In genomic region chr13:110754548-110754947, GRCm38 (mm10) we compare ENCODE assay signal across 10 mouse cellular contexts.
DNase-seq lines count a peak whose midpoint lies in the region; ATAC-seq and TF ChIP-seq lines count a peak whose summit lies in the region.
"Had no signal": no experiment of that assay in that cellular context is flagged by ENCODE, and none has a peak within 500 bp of the region (broad histone marks: within the 10 kb centered on the region; RNA-seq: fewer than 3 reads in every experiment).

No protein-coding gene starts in this region.

- no peak overlapping the region for H3K27ac ChIP-seq in hindbrain, postnatal 0 days
- no peak overlapping the region for H3K27ac ChIP-seq in hindbrain, embryonic 11.5 days (ENCODE audit: low read depth, low read length)
- no peak overlapping the region for H3K27ac ChIP-seq in midbrain, embryonic 14.5 days (replicated peaks; ENCODE audit: low read depth, low read length)
- no peak overlapping the region for H3K27ac ChIP-seq in midbrain, embryonic 15.5 days
- H3K27ac ChIP-seq: heart, adult 2 months; intestine, embryonic 15.5 days; limb, embryonic 13.5 days had no signal

- H3K4me2 ChIP-seq in hindbrain, postnatal 0 days (ENCODE audit: low read depth, low read length), result no peak overlapping the region
- no peak overlapping the region for H3K4me2 ChIP-seq in hindbrain, embryonic 11.5 days (replicated peaks; ENCODE audit: low read depth, low read length)
- no peak overlapping the region for H3K4me2 ChIP-seq in midbrain, embryonic 14.5 days (ENCODE audit: low read length)
- no peak overlapping the region for H3K4me2 ChIP-seq in midbrain, embryonic 15.5 days
- H3K4me2 ChIP-seq: intestine, embryonic 15.5 days; limb, embryonic 13.5 days had no signal

- H3K9me3 ChIP-seq in hindbrain, postnatal 0 days (ENCODE audit: low read length), result no peaks in the 10 kb centered on the region
- H3K9me3 ChIP-seq in hindbrain, embryonic 11.5 days (ENCODE audit: control insufficient read depth, low read length), result no peaks in the 10 kb centered on the region
- H3K9me3 ChIP-seq in midbrain, embryonic 14.5 days (ENCODE audit: control insufficient read depth, low read length), result no peaks in the 10 kb centered on the region
- no peaks in the 10 kb centered on the region for H3K9me3 ChIP-seq in midbrain, embryonic 15.5 days
- H3K9me3 ChIP-seq: intestine, embryonic 15.5 days; limb, embryonic 13.5 days had no signal

- no peaks in the 10 kb centered on the region for H3K27me3 ChIP-seq in hindbrain, postnatal 0 days (ENCODE audit: insufficient read depth, low read length)
- H3K27me3 ChIP-seq in hindbrain, embryonic 11.5 days (ENCODE audit: control insufficient read depth, insufficient read depth, low read length), result no peaks in the 10 kb centered on the region
- no peaks in the 10 kb centered on the region for H3K27me3 ChIP-seq in midbrain, embryonic 14.5 days (ENCODE audit: control insufficient read depth, insufficient read depth, low read length)
- no peaks in the 10 kb centered on the region for H3K27me3 ChIP-seq in midbrain, embryonic 15.5 days (replicated peaks)
- H3K27me3 ChIP-seq: intestine, embryonic 15.5 days; limb, embryonic 13.5 days had no signal

- no peak for TF ChIP-seq CTCF in hindbrain, postnatal 0 days (IDR thresholded peaks at IDR 0.05; ENCODE audit: low read depth)

- DNase-seq in hindbrain, postnatal 0 days (ENCODE audit: low spot score), result peak; percentile 60
- DNase-seq in hindbrain, embryonic 11.5 days (ENCODE audit: low spot score), result no peak
- DNase-seq in midbrain, embryonic 14.5 days, result peak; percentile 23
- peak; percentile 33 for DNase-seq in cerebellum, adult 9-10 months
- peak; percentile 41 to 50 for DNase-seq in layer of hippocampus, postnatal 10 days (ENCODE audit: low spot score in 2 of 2)
- no peak for DNase-seq in ovary, postnatal 36 days (ENCODE audit: low spot score)

- H3K4me1 ChIP-seq in hindbrain, postnatal 0 days (ENCODE audit: insufficient read depth, low read length), result no peaks in the 10 kb centered on the region
- no peaks in the 10 kb centered on the region for H3K4me1 ChIP-seq in hindbrain, embryonic 11.5 days (replicated peaks; ENCODE audit: control insufficient read depth, insufficient read depth, low read length)
- H3K4me1 ChIP-seq in midbrain, embryonic 14.5 days (ENCODE audit: control insufficient read depth, insufficient read depth, low read length), result no peaks in the 10 kb centered on the region
- H3K4me1 ChIP-seq in midbrain, embryonic 15.5 days, result no peaks in the 10 kb centered on the region
- H3K4me1 ChIP-seq: intestine, embryonic 15.5 days; limb, embryonic 13.5 days had no signal

- no peaks in the 10 kb centered on the region for H3K36me3 ChIP-seq in hindbrain, postnatal 0 days (ENCODE audit: insufficient read depth, low read length)
- H3K36me3 ChIP-seq in hindbrain, embryonic 11.5 days (ENCODE audit: control insufficient read depth, insufficient read depth, low read length), result no peaks in the 10 kb centered on the region
- no peaks in the 10 kb centered on the region for H3K36me3 ChIP-seq in midbrain, embryonic 14.5 days (ENCODE audit: control insufficient read depth, insufficient read depth, low read length)
- no peaks in the 10 kb centered on the region for H3K36me3 ChIP-seq in midbrain, embryonic 15.5 days (replicated peaks)
- H3K36me3 ChIP-seq: intestine, embryonic 15.5 days; limb, embryonic 13.5 days had no signal

- H3K4me3 ChIP-seq in hindbrain, postnatal 0 days (ENCODE audit: low read length), result no peak overlapping the region
- H3K4me3 ChIP-seq in hindbrain, embryonic 11.5 days (ENCODE audit: low read depth, low read length), result no peak overlapping the region
- no peak overlapping the region for H3K4me3 ChIP-seq in midbrain, embryonic 14.5 days (replicated peaks; ENCODE audit: low read depth, low read length)
- H3K4me3 ChIP-seq in midbrain, embryonic 15.5 days, result no peak overlapping the region
- H3K4me3 ChIP-seq: heart, adult 2 months; intestine, embryonic 15.5 days; limb, embryonic 13.5 days had no signal

- no peak overlapping the region for H3K9ac ChIP-seq in hindbrain, postnatal 0 days (replicated peaks; ENCODE audit: low read length)
- no peak overlapping the region for H3K9ac ChIP-seq in hindbrain, embryonic 11.5 days (ENCODE audit: low read depth, low read length)
- no peak overlapping the region for H3K9ac ChIP-seq in midbrain, embryonic 14.5 days (replicated peaks; ENCODE audit: low read length)
- H3K9ac ChIP-seq in midbrain, embryonic 15.5 days, result no peak overlapping the region
- H3K9ac ChIP-seq: intestine, embryonic 15.5 days; limb, embryonic 13.5 days had no signal

- peak; percentile 78 for ATAC-seq in hindbrain, postnatal 0 days
- ATAC-seq in hindbrain, embryonic 11.5 days (ENCODE audit: low FRiP score), result no peak
- ATAC-seq in midbrain, embryonic 14.5 days (ENCODE audit: low FRiP score, low TSS enrichment), result no peak
- ATAC-seq in midbrain, embryonic 15.5 days (replicated peaks), result no peak
- ATAC-seq: intestine, embryonic 15.5 days had no signal

- 46% methylated on average over 9 of the region's 9 CpGs for WGBS in hindbrain, postnatal 0 days
- WGBS in hindbrain, embryonic 11.5 days, result 88% methylated on average over 9 of the region's 9 CpGs
- 80% methylated on average over 9 of the region's 9 CpGs for WGBS in midbrain, embryonic 14.5 days
- 77% methylated on average over 9 of the region's 9 CpGs for WGBS in midbrain, embryonic 15.5 days

Comparison
In these comparisons a context has a peak if more than half of its experiments do, and no peak if none do; other contexts are left out.
1. DNase-seq: peak in hindbrain, postnatal 0 days (single experiment), midbrain, embryonic 14.5 days (single experiment), cerebellum, adult 9-10 months (single experiment) and layer of hippocampus, postnatal 10 days (2 of 2); none in hindbrain, embryonic 11.5 days (single experiment) and ovary, postnatal 36 days (single experiment).